Mouse (Mus musculus): ENCODE data around the gene Cfap73. TPM values are rescaled to one million over a fixed set of nuclear protein-coding genes. Genes with fewer than 3 reads are reported as not detected.
A peak's percentile ranks its signal among the peaks of the same experiment; 100 is the strongest.

Gene Cfap73
- polyA plus RNA-seq, 1 experiment from 2014 or later, result not detected

DNA sequence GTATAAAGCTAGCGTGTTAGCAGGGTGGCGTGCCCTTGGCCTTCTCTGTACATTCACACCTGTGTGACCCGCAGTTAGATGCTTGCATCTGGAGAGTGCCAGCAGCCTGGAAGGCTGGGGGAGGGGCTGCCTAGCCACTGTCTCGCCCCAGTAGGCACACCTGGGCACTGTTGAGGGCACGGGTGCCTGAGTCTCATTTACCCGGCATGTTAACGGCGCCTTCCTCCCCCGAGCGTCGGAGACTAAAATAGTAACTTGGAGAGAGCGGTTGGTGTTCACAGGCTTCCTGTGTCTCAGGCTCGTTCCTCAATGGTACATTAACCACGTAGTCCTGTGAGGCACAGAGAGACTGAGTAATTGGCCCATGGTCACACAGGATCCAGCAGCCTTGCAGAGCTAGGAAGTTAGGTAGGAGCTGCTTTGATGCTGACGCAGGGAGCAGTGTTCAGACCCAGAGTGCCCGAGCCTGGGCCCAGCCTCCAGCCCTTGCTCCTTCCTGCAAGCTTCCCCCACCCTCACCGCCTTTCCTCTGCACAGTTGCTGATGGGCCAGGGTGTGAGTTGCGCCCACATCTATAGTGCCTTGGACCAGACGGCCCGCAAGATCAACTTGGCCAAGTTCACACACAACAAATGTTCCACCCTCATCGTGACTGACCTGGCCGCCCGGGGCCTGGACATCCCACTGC is 12.8 kb downstream of the Cfap73 start:
- Histone ChIP-seq H3K4me3 (replicated peaks) (no peak overlapping the region), H3K9ac (no peak overlapping the region)
- no peak; the same call in 1 of the 2 replicates for ATAC-seq

DNA sequence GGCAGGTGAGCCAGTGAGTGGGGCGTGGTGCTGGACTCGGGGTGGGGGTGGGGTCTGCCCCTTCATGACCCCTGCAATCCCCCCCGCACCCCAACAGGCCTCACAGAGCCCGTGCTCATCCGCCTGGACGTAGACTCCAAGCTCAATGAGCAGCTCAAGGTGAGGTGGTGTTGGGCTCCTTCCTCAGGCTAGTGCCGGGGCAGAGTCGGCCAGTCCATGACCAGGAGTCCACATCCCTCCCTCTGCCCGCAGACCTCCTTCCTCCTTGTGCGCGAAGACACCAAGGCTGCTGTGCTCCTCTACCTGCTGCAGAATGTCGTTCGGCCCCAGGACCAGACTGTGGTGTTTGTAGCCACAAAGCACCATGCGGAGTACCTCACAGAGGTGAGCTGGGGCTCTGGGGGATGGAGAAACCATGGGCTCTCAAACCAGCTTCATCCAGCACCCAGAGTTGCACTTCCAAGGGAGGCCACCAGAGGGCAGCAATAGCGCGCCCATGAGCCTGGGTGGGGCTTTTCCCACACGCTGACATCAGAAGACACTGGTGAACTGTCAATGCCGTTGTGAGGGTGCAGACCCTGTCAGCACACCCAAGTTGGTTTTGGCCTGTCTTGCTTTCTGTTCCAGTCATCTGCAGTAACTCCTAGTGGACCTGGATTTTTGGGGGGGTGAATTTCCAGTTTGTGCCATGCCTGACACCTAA is 13.5 kb downstream of the Cfap73 start:
- Histone ChIP-seq H3K36me3 (peaks cover 67% of the 10 kb centered on the region), H3K27ac (no peak overlapping the region), H3K27me3 (replicated peaks) (no peaks in the 10 kb centered on the region), H3K9ac (no peak overlapping the region), H3K9me3 (no peaks in the 10 kb centered on the region), H3K4me1 (replicated peaks) (no peaks in the 10 kb centered on the region; the same call in 1 of the 2 replicates), H3K4me3 (replicated peaks) (no peak overlapping the region), H3K4me2 (replicated peaks) (no peak overlapping the region)
- ATAC-seq, result peak; percentile 23
- WGBS, result 70% methylated on average over 18 of the region's 18 CpGs

More for the DNA sequence above, 12.8 kb downstream of the Cfap73 start:
- no peaks in the 10 kb centered on the region for H3K9me3 ChIP-seq
- H3K4me1 ChIP-seq (replicated peaks), result no peaks in the 10 kb centered on the region; the same call in 1 of the 2 replicates
- no peak overlapping the region for H3K27ac ChIP-seq
- no peaks in the 10 kb centered on the region for H3K27me3 ChIP-seq (replicated peaks)
- H3K4me2 ChIP-seq (replicated peaks), result no peak overlapping the region
- H3K36me3 ChIP-seq, result peaks cover 65% of the 10 kb centered on the region
- WGBS, result 91% methylated on average over 23 of the region's 23 CpGs

DNA sequence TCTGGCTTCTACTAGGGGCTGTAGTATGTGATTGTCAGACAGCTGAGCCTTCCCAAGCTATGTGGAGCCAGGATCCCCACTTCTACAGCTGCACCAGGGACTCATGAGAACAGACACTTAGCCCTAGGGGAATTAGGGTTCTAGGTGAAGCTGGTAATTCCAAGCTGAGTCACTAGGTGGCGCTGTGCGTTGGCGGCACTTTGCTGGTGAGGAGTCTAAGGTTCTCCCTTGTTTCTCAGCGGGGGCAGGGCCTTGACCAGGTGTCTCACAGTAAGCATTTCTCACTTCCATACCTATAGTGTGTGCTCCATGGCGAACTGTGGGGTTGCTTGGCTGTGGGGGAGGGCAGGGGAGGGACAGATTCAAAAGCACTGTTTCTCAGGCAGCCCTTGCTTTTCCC is 14.8 kb downstream of the Cfap73 start:
- Histone ChIP-seq H3K4me3 (replicated peaks) (no peak overlapping the region), H3K27ac (no peak overlapping the region), H3K9me3 (no peaks in the 10 kb centered on the region), H3K36me3 (peaks cover 56% of the 10 kb centered on the region), H3K9ac (no peak overlapping the region), H3K4me1 (replicated peaks) (no peaks in the 10 kb centered on the region; the same call in 1 of the 2 replicates), H3K27me3 (replicated peaks) (no peaks in the 10 kb centered on the region), H3K4me2 (replicated peaks) (no peak overlapping the region)
- WGBS, result 21% methylated on average over 5 of the region's 5 CpGs
- ATAC-seq, result no peak

- ATAC-seq, result no peak
- no peaks in the 10 kb centered on the region for H3K27me3 ChIP-seq (replicated peaks)
- peaks cover 4% of the 10 kb centered on the region; the same call in 1 of the 2 replicates for H3K4me1 ChIP-seq (replicated peaks)
- 82% methylated on average over 12 of the region's 12 CpGs for WGBS
- H3K27ac ChIP-seq, result no peak overlapping the region
- H3K4me3 ChIP-seq (replicated peaks), result no peak overlapping the region
- H3K9me3 ChIP-seq, result no peaks in the 10 kb centered on the region
- no peak overlapping the region for H3K9ac ChIP-seq
- H3K36me3 ChIP-seq, result peaks cover 52% of the 10 kb centered on the region
- no peak overlapping the region for H3K4me2 ChIP-seq (replicated peaks)
Observed at GRCm38 (mm10) chr5:120618778-120619177, 15.3 kb downstream of the Cfap73 start.

DNA sequence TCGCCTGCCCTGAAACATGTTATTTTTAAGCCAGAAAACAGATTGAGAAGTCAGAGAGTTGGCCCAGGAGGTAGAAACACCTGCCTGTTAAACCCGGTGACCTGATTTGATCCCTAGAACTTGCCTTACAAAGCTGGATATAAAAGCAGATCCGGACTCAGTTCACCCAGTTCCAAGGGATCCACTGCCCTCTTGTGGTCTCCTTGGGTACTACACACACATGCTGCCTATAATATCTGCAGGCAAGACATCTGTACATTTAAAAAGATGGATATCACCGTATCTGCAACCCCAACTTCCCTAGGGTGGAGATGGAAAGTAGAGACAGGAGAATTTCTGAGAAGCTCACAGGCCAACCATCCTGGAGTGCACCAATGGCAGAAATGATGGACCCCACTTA is 18.1 kb downstream of the Cfap73 start:
- Histone ChIP-seq H3K27me3 (replicated peaks) (no peaks in the 10 kb centered on the region), H3K9me3 (no peaks in the 10 kb centered on the region), H3K36me3 (peaks cover 30% of the 10 kb centered on the region), H3K9ac (no peak overlapping the region), H3K27ac (no peak overlapping the region), H3K4me2 (replicated peaks) (no peak overlapping the region), H3K4me1 (replicated peaks) (peaks cover 13% of the 10 kb centered on the region), H3K4me3 (replicated peaks) (no peak overlapping the region)
- no peak for ATAC-seq
- 94% methylated on average over 4 of the region's 4 CpGs for WGBS

DNA sequence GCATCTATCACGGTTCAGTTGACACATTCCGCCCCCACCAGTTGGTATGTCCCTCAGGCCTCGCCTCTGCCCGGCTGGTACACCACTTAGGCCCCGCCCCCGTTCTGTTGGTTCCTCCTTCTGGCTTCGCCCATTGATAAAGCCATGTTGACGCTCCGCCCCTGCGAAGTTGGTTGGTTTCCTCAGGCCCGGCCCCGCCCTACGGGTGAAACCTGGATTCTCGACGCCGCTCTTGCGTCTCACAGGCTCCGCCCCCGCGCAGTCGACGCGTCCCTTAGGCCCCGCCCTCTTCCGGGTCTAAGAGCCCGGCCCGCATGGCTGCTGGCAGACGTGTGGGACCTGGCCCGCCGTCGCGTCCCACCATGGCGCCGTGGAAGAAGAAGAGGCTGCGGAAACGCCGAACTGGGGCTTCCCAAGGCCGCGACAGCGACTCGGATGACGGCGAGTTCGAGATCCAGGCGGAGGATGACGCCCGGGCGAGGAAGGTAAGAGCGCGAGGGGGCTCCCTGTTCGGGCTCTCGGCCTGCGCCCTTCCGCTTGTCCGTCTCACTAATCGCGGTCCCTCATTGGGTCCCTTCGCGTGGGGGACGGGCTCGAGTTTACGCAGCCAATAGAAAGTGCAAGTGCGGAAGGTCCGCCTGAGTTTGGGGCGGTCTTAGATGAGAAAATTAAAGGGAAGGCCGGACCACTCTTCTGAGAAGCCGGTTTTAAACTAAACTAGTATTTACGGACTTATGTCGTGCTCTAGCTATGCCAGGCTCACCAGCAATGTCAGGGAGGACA is 21.0 kb downstream of the Cfap73 start:
- H3K4me2 ChIP-seq (replicated peaks), result peak overlapping the region; percentile 83
- H3K4me3 ChIP-seq (replicated peaks), result peak overlapping the region; percentile 76
- peak; percentile 94 for ATAC-seq
- peaks cover 14% of the 10 kb centered on the region for H3K4me1 ChIP-seq (replicated peaks)
- peak overlapping the region; percentile 85 for H3K27ac ChIP-seq
- H3K9me3 ChIP-seq, result no peaks in the 10 kb centered on the region
- H3K36me3 ChIP-seq, result peaks cover 7% of the 10 kb centered on the region
- H3K9ac ChIP-seq, result peak overlapping the region; percentile 72
- under 1% methylated on average over 69 of the region's 69 CpGs for WGBS
- no peaks in the 10 kb centered on the region for H3K27me3 ChIP-seq (replicated peaks)

DNA sequence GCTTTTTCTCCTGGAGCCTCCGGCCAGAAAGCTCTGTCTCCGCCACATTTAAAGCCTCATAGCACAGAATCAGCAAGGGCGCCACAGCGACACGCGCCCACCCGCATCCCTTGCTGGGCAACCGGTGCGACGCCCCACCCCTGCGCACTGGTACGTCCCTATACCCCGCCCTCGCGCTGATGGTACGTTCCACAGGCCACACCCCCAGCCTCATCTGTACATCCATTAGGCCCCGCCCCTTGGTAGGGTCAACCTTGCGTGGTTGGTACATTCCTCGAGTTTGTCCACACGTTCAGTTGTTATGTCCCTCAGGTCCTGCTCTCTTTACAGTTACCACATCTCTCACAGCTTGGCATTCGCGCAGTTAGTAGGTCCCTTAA is 21.6 kb downstream of the Cfap73 start, which contains the start of the genes Rita1 and Ddx54:
Gene Rita1, minus strand, starts transcription at position 148 of the 380 bp plus-strand sequence.
Gene Ddx54, plus strand, starts transcription at position 298 of the 380 bp plus-strand sequence.
- Histone ChIP-seq H3K27me3 (replicated peaks) (no peaks in the 10 kb centered on the region), H3K27ac (peak within 1 kb of the TSS; percentile 85), H3K4me1 (replicated peaks) (peaks cover 14% of the 10 kb centered on the region), H3K4me3 (replicated peaks) (peak within 1 kb of the TSS; percentile 76), H3K36me3 (peaks cover 6% of the 10 kb centered on the region), H3K9ac (peak within 1 kb of the TSS; percentile 72), H3K9me3 (no peaks in the 10 kb centered on the region), H3K4me2 (replicated peaks) (peak within 1 kb of the TSS; percentile 83)
- ATAC-seq, result peak; percentile 87
- under 1% methylated on average over 22 of the region's 22 CpGs for WGBS

DNA sequence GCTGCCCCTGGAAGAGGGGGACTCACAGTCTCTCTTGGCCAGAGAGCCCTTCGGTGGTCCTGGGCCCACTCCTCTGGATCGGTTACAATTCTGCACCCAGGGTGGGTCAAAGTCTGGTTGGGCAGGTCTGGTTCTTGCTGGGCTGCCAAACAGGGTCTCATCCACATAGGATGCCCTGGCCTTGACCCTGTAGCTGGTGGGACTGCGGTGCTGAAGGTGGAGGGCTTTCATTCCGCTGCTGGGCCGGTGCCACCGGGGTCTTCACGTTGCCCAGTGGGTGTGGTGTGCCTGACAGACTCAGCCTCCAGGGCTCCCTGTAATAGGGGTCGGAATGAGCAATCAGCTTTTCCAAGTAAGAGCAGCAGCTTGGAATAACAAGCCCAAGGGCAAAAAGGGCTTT is 22.6 kb downstream of the Cfap73 start:
- Histone ChIP-seq H3K9ac (peak overlapping the region; percentile 49), H3K36me3 (peaks cover 6% of the 10 kb centered on the region), H3K27ac (no peak overlapping the region), H3K4me2 (replicated peaks) (peak overlapping the region; percentile 83), H3K4me1 (replicated peaks) (peaks cover 14% of the 10 kb centered on the region), H3K4me3 (replicated peaks) (peak overlapping the region; percentile 76), H3K9me3 (no peaks in the 10 kb centered on the region), H3K27me3 (replicated peaks) (no peaks in the 10 kb centered on the region)
- ATAC-seq, result no peak
- 43% methylated on average over 8 of the region's 8 CpGs for WGBS

DNA sequence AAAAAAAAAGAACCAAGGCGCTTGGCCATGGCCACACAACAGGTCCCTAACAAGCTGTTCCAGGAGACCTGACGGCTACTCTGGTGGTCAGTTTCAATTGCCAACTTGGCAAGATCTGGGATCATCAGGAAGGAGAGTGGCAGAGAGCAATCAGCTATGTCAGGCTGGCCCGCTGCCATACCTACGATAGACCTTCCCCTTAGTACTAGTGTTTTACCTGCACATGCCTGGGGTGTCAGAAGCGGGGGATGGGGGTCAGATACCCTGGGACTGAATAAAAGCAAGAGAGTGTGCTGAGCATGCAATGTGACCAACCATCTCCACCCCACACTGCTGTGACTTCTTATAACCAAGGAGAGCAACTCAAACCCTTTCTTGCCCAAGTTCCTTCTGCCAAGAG is 23.1 kb downstream of the Cfap73 start:
- Histone ChIP-seq H3K4me2 (replicated peaks) (peak overlapping the region; percentile 83), H3K36me3 (peaks cover 4% of the 10 kb centered on the region), H3K27ac (no peak overlapping the region), H3K4me3 (replicated peaks) (no peak overlapping the region), H3K9ac (no peak overlapping the region), H3K9me3 (no peaks in the 10 kb centered on the region), H3K4me1 (replicated peaks) (peaks cover 14% of the 10 kb centered on the region), H3K27me3 (replicated peaks) (no peaks in the 10 kb centered on the region)
- 89% methylated on average over 5 of the region's 5 CpGs for WGBS
- no peak for ATAC-seq

DNA sequence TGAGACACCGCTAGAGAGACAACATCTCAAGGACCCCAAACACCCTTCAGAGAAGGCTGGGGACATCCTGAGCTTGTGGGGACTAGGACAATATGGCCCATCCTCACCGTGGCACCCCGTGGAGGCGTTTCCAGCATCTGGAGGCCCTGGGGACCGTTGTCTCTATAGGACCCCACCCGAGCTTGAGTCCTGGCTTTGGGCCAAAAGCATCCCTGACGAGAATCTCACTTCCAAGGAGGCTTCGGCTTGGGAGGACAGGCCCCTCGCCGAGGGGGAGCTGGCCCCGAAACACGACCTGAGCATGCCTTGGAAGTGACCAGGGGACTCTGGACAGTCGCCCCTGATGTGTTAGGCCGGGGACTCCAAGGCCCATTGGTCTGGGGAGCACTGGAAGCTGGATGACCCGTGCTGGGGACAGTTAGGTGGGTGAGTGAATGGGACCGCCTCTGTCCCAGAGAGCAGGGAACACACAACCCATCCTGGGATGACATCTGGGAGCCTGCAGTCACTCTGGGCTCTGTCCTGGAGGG is 24.7 kb downstream of the Cfap73 start:
- Histone ChIP-seq H3K27ac (no peak overlapping the region), H3K4me2 (replicated peaks) (no peak overlapping the region), H3K4me3 (replicated peaks) (no peak overlapping the region), H3K27me3 (replicated peaks) (no peaks in the 10 kb centered on the region), H3K4me1 (replicated peaks) (peaks cover 18% of the 10 kb centered on the region), H3K9me3 (no peaks in the 10 kb centered on the region), H3K9ac (no peak overlapping the region), H3K36me3 (no peaks in the 10 kb centered on the region)
- ATAC-seq, result no peak
- 84% methylated on average over 16 of the region's 16 CpGs for WGBS

- Histone ChIP-seq H3K27me3 (replicated peaks) (no peaks in the 10 kb centered on the region), H3K27ac (no peak overlapping the region), H3K4me3 (replicated peaks) (no peak overlapping the region), H3K4me2 (replicated peaks) (no peak overlapping the region), H3K9me3 (no peaks in the 10 kb centered on the region), H3K9ac (no peak overlapping the region), H3K36me3 (no peaks in the 10 kb centered on the region), H3K4me1 (replicated peaks) (peaks cover 14% of the 10 kb centered on the region)
- ATAC-seq, result no peak
- WGBS, result 78% methylated on average over 3 of the region's 3 CpGs
Observed at GRCm38 (mm10) chr5:120607335-120607734, 26.7 kb downstream of the Cfap73 start.
